14 mouse cellular contexts compared by ENCODE assay signal in the genomic region with DNA sequence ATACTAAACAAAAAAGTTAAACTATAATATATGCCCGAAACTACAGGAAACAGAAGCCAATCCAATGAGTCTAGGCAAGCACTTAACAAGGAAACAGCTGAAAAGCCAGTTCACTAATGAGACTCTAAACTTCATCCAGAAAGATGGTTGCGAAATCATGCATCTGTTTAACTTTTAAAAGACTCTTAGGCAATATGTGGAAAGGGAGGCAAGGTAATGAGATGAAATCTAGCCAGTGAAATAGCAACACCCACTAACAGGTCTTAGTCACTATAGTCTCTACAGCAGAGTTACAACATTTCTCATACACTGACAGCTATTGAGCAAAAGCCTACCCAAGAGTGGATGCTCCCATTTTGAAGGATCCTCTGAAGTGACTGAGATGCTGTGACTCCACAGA.
A peak's percentile ranks its signal among the peaks of the same experiment; 100 is the strongest.
DNase-seq lines count a peak whose midpoint lies in the region; ATAC-seq and TF ChIP-seq lines count a peak whose summit lies in the region.
"Had no signal": no experiment of that assay in that cellular context is flagged by ENCODE, and none has a peak within 500 bp of the region (broad histone marks: within the 10 kb centered on the region; RNA-seq: fewer than 3 reads in every experiment).

No protein-coding gene starts in this region.

- TF ChIP-seq CTCF in lung, embryonic 14.5 days (IDR thresholded peaks at IDR 0.05; ENCODE audit: low read depth) = no peak

- peak; percentile 79 for DNase-seq in heart, adult 11 months
- no peak for DNase-seq in heart, postnatal 14 days
- peak; percentile 73 for DNase-seq in lung, embryonic 14.5 days
- DNase-seq in lung, postnatal 14 days = no peak
- DNase-seq in adrenal gland, postnatal 36 days = no peak
- no peak for DNase-seq in urinary bladder, postnatal 4 days (ENCODE audit: low spot score in 2 of 2)
- DNase-seq: B cell, adult 2 months; kidney, postnatal 25 days had no signal

- no peaks in the 10 kb centered on the region; the same call in 1 of the 2 replicates for H3K4me1 ChIP-seq in lung, embryonic 14.5 days (ENCODE audit: insufficient read depth)
- peaks cover 8% of the 10 kb centered on the region for H3K4me1 ChIP-seq in liver, embryonic 15.5 days (replicated peaks)
- H3K4me1 ChIP-seq in stomach, embryonic 16.5 days (ENCODE audit: control insufficient read depth, insufficient read depth, low read length) = no peaks in the 10 kb centered on the region
- H3K4me1 ChIP-seq: forebrain, embryonic 10.5 days; midbrain, embryonic 13.5 days; neural tube, embryonic 12.5 days had no signal

- intact Hi-C loops in heart, postnatal 14 days (cut with DNase I) = no loop called here

- ATAC-seq in lung, embryonic 14.5 days (ENCODE audit: insufficient read depth) = no peak
- ATAC-seq in liver, embryonic 15.5 days (ENCODE audit: insufficient read depth) = peak; percentile 41; the same call in 1 of the 2 replicates
- 0 out of 2 replicates have a peak, but pooled peaks have one; percentile 57 for ATAC-seq in stomach, embryonic 16.5 days (ENCODE audit: insufficient read depth, low FRiP score)
- ATAC-seq: midbrain, embryonic 13.5 days had no signal

- H3K36me3 ChIP-seq in lung, embryonic 14.5 days (ENCODE audit: insufficient read depth) = no peaks in the 10 kb centered on the region
- no peaks in the 10 kb centered on the region for H3K36me3 ChIP-seq in liver, embryonic 15.5 days (replicated peaks)
- no peaks in the 10 kb centered on the region for H3K36me3 ChIP-seq in stomach, embryonic 16.5 days (ENCODE audit: control insufficient read depth, insufficient read depth, low read length)
- H3K36me3 ChIP-seq: forebrain, embryonic 10.5 days; limb, embryonic 13.5 days; midbrain, embryonic 13.5 days; neural tube, embryonic 12.5 days had no signal

- no peak overlapping the region for H3K4me3 ChIP-seq in lung, embryonic 14.5 days (ENCODE audit: low read depth, low read length)
- H3K4me3 ChIP-seq in liver, embryonic 15.5 days (replicated peaks) = no peak overlapping the region
- H3K4me3 ChIP-seq in stomach, embryonic 16.5 days (replicated peaks; ENCODE audit: low read length) = no peak overlapping the region
- H3K4me3 ChIP-seq: forebrain, embryonic 10.5 days; limb, embryonic 13.5 days; midbrain, embryonic 13.5 days; neural tube, embryonic 12.5 days had no signal

- 79% methylated on average over 2 of the region's 2 CpGs for WGBS in lung, embryonic 14.5 days
- 43% methylated on average over 2 of the region's 2 CpGs for WGBS in liver, embryonic 15.5 days (ENCODE audit: insufficient replicate concordance)
- WGBS in stomach, embryonic 16.5 days = 66% methylated on average over 2 of the region's 2 CpGs

- H3K9me3 ChIP-seq in lung, embryonic 14.5 days (ENCODE audit: low read depth, low read length) = no peaks in the 10 kb centered on the region
- no peaks in the 10 kb centered on the region for H3K9me3 ChIP-seq in liver, embryonic 15.5 days (replicated peaks)
- H3K9me3 ChIP-seq in stomach, embryonic 16.5 days (replicated peaks; ENCODE audit: control insufficient read depth, low read length) = no peaks in the 10 kb centered on the region
- H3K9me3 ChIP-seq: forebrain, embryonic 10.5 days; limb, embryonic 13.5 days; midbrain, embryonic 13.5 days; neural tube, embryonic 12.5 days had no signal

- H3K4me2 ChIP-seq in lung, embryonic 14.5 days = no peak overlapping the region
- H3K4me2 ChIP-seq in liver, embryonic 15.5 days = no peak overlapping the region
- no peak overlapping the region for H3K4me2 ChIP-seq in stomach, embryonic 16.5 days (ENCODE audit: low read depth, low read length)
- H3K4me2 ChIP-seq: limb, embryonic 13.5 days; midbrain, embryonic 13.5 days; neural tube, embryonic 12.5 days had no signal

- H3K27ac ChIP-seq in lung, embryonic 14.5 days (ENCODE audit: low read depth) = no peak overlapping the region
- H3K27ac ChIP-seq in liver, embryonic 15.5 days (replicated peaks) = no peak overlapping the region
- no peak overlapping the region for H3K27ac ChIP-seq in stomach, embryonic 16.5 days (ENCODE audit: low read length)
- H3K27ac ChIP-seq: forebrain, embryonic 10.5 days; limb, embryonic 13.5 days; midbrain, embryonic 13.5 days; neural tube, embryonic 12.5 days had no signal

- H3K9ac ChIP-seq in lung, embryonic 14.5 days = no peak overlapping the region
- H3K9ac ChIP-seq in liver, embryonic 15.5 days = no peak overlapping the region
- H3K9ac ChIP-seq in stomach, embryonic 16.5 days (ENCODE audit: low read length) = no peak overlapping the region
- H3K9ac ChIP-seq: limb, embryonic 13.5 days; midbrain, embryonic 13.5 days; neural tube, embryonic 12.5 days had no signal

- no peaks in the 10 kb centered on the region for H3K27me3 ChIP-seq in lung, embryonic 14.5 days (ENCODE audit: insufficient read depth, low read length)
- no peaks in the 10 kb centered on the region for H3K27me3 ChIP-seq in liver, embryonic 15.5 days
- no peaks in the 10 kb centered on the region for H3K27me3 ChIP-seq in stomach, embryonic 16.5 days (ENCODE audit: control insufficient read depth, insufficient read depth, low read length)
- H3K27me3 ChIP-seq: limb, embryonic 13.5 days; midbrain, embryonic 13.5 days; neural tube, embryonic 12.5 days had no signal

Comparison
In these comparisons a context has a peak if more than half of its experiments do, and no peak if none do; other contexts are left out.
1. DNase-seq: peak in heart, adult 11 months (single experiment) and lung, embryonic 14.5 days (single experiment); none in heart, postnatal 14 days (0 of 2), lung, postnatal 14 days (single experiment), adrenal gland, postnatal 36 days (0 of 2) and urinary bladder, postnatal 4 days (0 of 2).